Mouse (Mus musculus): ENCODE data around the gene Skint4. TPM values are rescaled to one million over a fixed set of nuclear protein-coding genes. Genes with fewer than 3 reads are reported as not detected.

Skint4 gene
- not detected in 2 replicates for polyA plus RNA-seq (2021; fragmentation: Nextera tagmentation)
- long read RNA-seq, experiment 1: 0 reads
- long read RNA-seq, experiment 2: 0 reads

GRCm38 (mm10) chr4:112071716-112072115, at the start of gene Skint4:
TSS of gene Skint4 (plus strand) at chr4:112072016.

Other genes with a start within 250 kb of the Skint4 start
- not detected in 2 replicates for gene Slc5a9, start 169.1 kb upstream of the Skint4 start, polyA plus RNA-seq (2021; fragmentation: Nextera tagmentation)
- not detected in 2 replicates for gene Skint8, start 152.6 kb upstream of the Skint4 start, polyA plus RNA-seq (2021; fragmentation: Nextera tagmentation)
- gene Skint7, start 99.1 kb upstream of the Skint4 start, polyA plus RNA-seq (2021; fragmentation: Nextera tagmentation): not detected in 2 replicates
- not detected in 2 replicates for gene Skint1, start 65.7 kb upstream of the Skint4 start, polyA plus RNA-seq (2021; fragmentation: Nextera tagmentation)
- gene Skint3, start 160.2 kb downstream of the Skint4 start, polyA plus RNA-seq (2021; fragmentation: Nextera tagmentation): 0.03 TPM in 1 of 2 replicates, not detected in the other

Measured in left cerebral cortex, adult 6 months (tissue).